Mouse (Mus musculus): Measurements from ENCODE around the gene Ttc7b. TPM values are rescaled to one million over a fixed set of nuclear protein-coding genes. Genes with fewer than 3 reads are reported as not detected.

Gene Ttc7b
- polyA plus RNA-seq, 1 experiment from 2014 or later = 7.0 TPM

GRCm38 (mm10) chr12:100341614-100342013 lies 179.0 kb downstream of the Ttc7b start:
- H3K36me3 ChIP-seq (ENCODE audit: control insufficient read depth, insufficient read depth, low read length) = no peaks in the 10 kb centered on the region
- H3K9me3 ChIP-seq (ENCODE audit: control insufficient read depth, low read length) = no peaks in the 10 kb centered on the region
- no peaks in the 10 kb centered on the region for H3K4me1 ChIP-seq (ENCODE audit: control insufficient read depth, insufficient read depth, low read length)
- WGBS = 90% methylated on average over 7 of the region's 7 CpGs
- DNase-seq (ENCODE audit: low spot score) = no peak
- no peak for ATAC-seq (ENCODE audit: insufficient number of reproducible peaks, low FRiP score, low TSS enrichment, low read depth)
- no peak overlapping the region for H3K27ac ChIP-seq (replicated peaks; ENCODE audit: low read depth, low read length)
- no peak overlapping the region for H3K4me2 ChIP-seq (ENCODE audit: low read depth, severe bottlenecking)
- no peak overlapping the region for H3K4me3 ChIP-seq (ENCODE audit: low read depth, low read length)
- no peaks in the 10 kb centered on the region for H3K27me3 ChIP-seq (ENCODE audit: control insufficient read depth, insufficient read depth, low read length)
- H3K9ac ChIP-seq (ENCODE audit: low read length) = no peak overlapping the region

GRCm38 (mm10) chr12:100340901-100341460 lies 179.6 kb downstream of the Ttc7b start:
- Histone ChIP-seq H3K9ac (ENCODE audit: low read length) (no peak overlapping the region), H3K4me2 (ENCODE audit: low read depth, severe bottlenecking) (no peak overlapping the region), H3K9me3 (ENCODE audit: control insufficient read depth, low read length) (no peaks in the 10 kb centered on the region), H3K27ac (replicated peaks; ENCODE audit: low read depth, low read length) (no peak overlapping the region), H3K27me3 (ENCODE audit: control insufficient read depth, insufficient read depth, low read length) (no peaks in the 10 kb centered on the region), H3K36me3 (ENCODE audit: control insufficient read depth, insufficient read depth, low read length) (no peaks in the 10 kb centered on the region), H3K4me3 (ENCODE audit: low read depth, low read length) (no peak overlapping the region), H3K4me1 (ENCODE audit: control insufficient read depth, insufficient read depth, low read length) (no peaks in the 10 kb centered on the region)
- 93% methylated on average over 7 of the region's 7 CpGs for WGBS
- DNase-seq (ENCODE audit: low spot score) (no peak), ATAC-seq (ENCODE audit: insufficient number of reproducible peaks, low FRiP score, low TSS enrichment, low read depth) (no peak)

- DNase-seq (ENCODE audit: low spot score) = no peak
Observed at GRCm38 (mm10) chr12:100338055-100338454, 182.6 kb downstream of the Ttc7b start.

GRCm38 (mm10) chr12:100337351-100338018 lies 183.1 kb downstream of the Ttc7b start:
- no peak overlapping the region for H3K9ac ChIP-seq (ENCODE audit: low read length)
- no peaks in the 10 kb centered on the region for H3K36me3 ChIP-seq (ENCODE audit: control insufficient read depth, insufficient read depth, low read length)
- DNase-seq (ENCODE audit: low spot score) (no peak), ATAC-seq (ENCODE audit: insufficient number of reproducible peaks, low FRiP score, low TSS enrichment, low read depth) (no peak)
- no peaks in the 10 kb centered on the region for H3K27me3 ChIP-seq (ENCODE audit: control insufficient read depth, insufficient read depth, low read length)
- WGBS = 74% methylated on average over 5 of the region's 5 CpGs
- H3K27ac ChIP-seq (replicated peaks; ENCODE audit: low read depth, low read length) = no peak overlapping the region
- H3K4me1 ChIP-seq (ENCODE audit: control insufficient read depth, insufficient read depth, low read length) = no peaks in the 10 kb centered on the region
- H3K9me3 ChIP-seq (ENCODE audit: control insufficient read depth, low read length) = no peaks in the 10 kb centered on the region
- no peak overlapping the region for H3K4me3 ChIP-seq (ENCODE audit: low read depth, low read length)
- no peak overlapping the region for H3K4me2 ChIP-seq (ENCODE audit: low read depth, severe bottlenecking)

More at GRCm38 (mm10) chr12:100338055-100338454, 182.6 kb downstream of the Ttc7b start:
- H3K36me3 ChIP-seq (ENCODE audit: control insufficient read depth, insufficient read depth, low read length) = no peaks in the 10 kb centered on the region
- H3K4me3 ChIP-seq (ENCODE audit: low read depth, low read length) = no peak overlapping the region
- no peak overlapping the region for H3K9ac ChIP-seq (ENCODE audit: low read length)
- no peaks in the 10 kb centered on the region for H3K27me3 ChIP-seq (ENCODE audit: control insufficient read depth, insufficient read depth, low read length)
- H3K4me2 ChIP-seq (ENCODE audit: low read depth, severe bottlenecking) = no peak overlapping the region
- H3K9me3 ChIP-seq (ENCODE audit: control insufficient read depth, low read length) = no peaks in the 10 kb centered on the region
- no peaks in the 10 kb centered on the region for H3K4me1 ChIP-seq (ENCODE audit: control insufficient read depth, insufficient read depth, low read length)
- no peak for ATAC-seq (ENCODE audit: insufficient number of reproducible peaks, low FRiP score, low TSS enrichment, low read depth)
- H3K27ac ChIP-seq (replicated peaks; ENCODE audit: low read depth, low read length) = no peak overlapping the region
- WGBS = 73% methylated on average over 3 of the region's 3 CpGs

GRCm38 (mm10) chr12:100336241-100336640 lies 184.4 kb downstream of the Ttc7b start:
- ATAC-seq (ENCODE audit: insufficient number of reproducible peaks, low FRiP score, low TSS enrichment, low read depth) = no peak
- DNase-seq (ENCODE audit: low spot score) = no peak
- no peak overlapping the region for H3K4me3 ChIP-seq (ENCODE audit: low read depth, low read length)
- no peak overlapping the region for H3K27ac ChIP-seq (replicated peaks; ENCODE audit: low read depth, low read length)
- no peaks in the 10 kb centered on the region for H3K4me1 ChIP-seq (ENCODE audit: control insufficient read depth, insufficient read depth, low read length)
- H3K9me3 ChIP-seq (ENCODE audit: control insufficient read depth, low read length) = no peaks in the 10 kb centered on the region
- 79% methylated on average over 5 of the region's 5 CpGs for WGBS
- no peak overlapping the region for H3K4me2 ChIP-seq (ENCODE audit: low read depth, severe bottlenecking)
- no peak overlapping the region for H3K9ac ChIP-seq (ENCODE audit: low read length)
- H3K27me3 ChIP-seq (ENCODE audit: control insufficient read depth, insufficient read depth, low read length) = no peaks in the 10 kb centered on the region
- no peaks in the 10 kb centered on the region for H3K36me3 ChIP-seq (ENCODE audit: control insufficient read depth, insufficient read depth, low read length)

GRCm38 (mm10) chr12:100331806-100332205 lies 188.8 kb downstream of the Ttc7b start:
- Histone ChIP-seq H3K4me1 (ENCODE audit: control insufficient read depth, insufficient read depth, low read length) (no peaks in the 10 kb centered on the region), H3K27me3 (ENCODE audit: control insufficient read depth, insufficient read depth, low read length) (no peaks in the 10 kb centered on the region), H3K4me3 (ENCODE audit: low read depth, low read length) (no peak overlapping the region), H3K4me2 (ENCODE audit: low read depth, severe bottlenecking) (no peak overlapping the region), H3K9ac (ENCODE audit: low read length) (no peak overlapping the region), H3K27ac (replicated peaks; ENCODE audit: low read depth, low read length) (no peak overlapping the region), H3K9me3 (ENCODE audit: control insufficient read depth, low read length) (no peaks in the 10 kb centered on the region), H3K36me3 (ENCODE audit: control insufficient read depth, insufficient read depth, low read length) (0 out of 2 replicates have a peak, but pooled peaks cover 2% of the 10 kb centered on the region)
- ATAC-seq (ENCODE audit: insufficient number of reproducible peaks, low FRiP score, low TSS enrichment, low read depth) (no peak), DNase-seq (ENCODE audit: low spot score) (no peak)
- WGBS = 90% methylated on average over 6 of the region's 6 CpGs

GRCm38 (mm10) chr12:100330234-100330633 lies 190.4 kb downstream of the Ttc7b start:
- H3K4me3 ChIP-seq (ENCODE audit: low read depth, low read length) = no peak overlapping the region
- no peaks in the 10 kb centered on the region for H3K4me1 ChIP-seq (ENCODE audit: control insufficient read depth, insufficient read depth, low read length)
- H3K9me3 ChIP-seq (ENCODE audit: control insufficient read depth, low read length) = no peaks in the 10 kb centered on the region
- no peaks in the 10 kb centered on the region for H3K27me3 ChIP-seq (ENCODE audit: control insufficient read depth, insufficient read depth, low read length)
- no peak overlapping the region for H3K9ac ChIP-seq (ENCODE audit: low read length)
- H3K27ac ChIP-seq (replicated peaks; ENCODE audit: low read depth, low read length) = no peak overlapping the region
- H3K36me3 ChIP-seq (ENCODE audit: control insufficient read depth, insufficient read depth, low read length) = 0 out of 2 replicates have a peak, but pooled peaks cover 2% of the 10 kb centered on the region
- WGBS = 92% methylated on average over 8 of the region's 8 CpGs
- DNase-seq (ENCODE audit: low spot score) (no peak), ATAC-seq (ENCODE audit: insufficient number of reproducible peaks, low FRiP score, low TSS enrichment, low read depth) (no peak)
- no peak overlapping the region for H3K4me2 ChIP-seq (ENCODE audit: low read depth, severe bottlenecking)

- 0 out of 2 replicates have a peak, but pooled peaks cover 2% of the 10 kb centered on the region for H3K36me3 ChIP-seq (ENCODE audit: control insufficient read depth, insufficient read depth, low read length)
Observed at GRCm38 (mm10) chr12:100328998-100329397, 191.6 kb downstream of the Ttc7b start.

More at GRCm38 (mm10) chr12:100328998-100329397, 191.6 kb downstream of the Ttc7b start:
- Histone ChIP-seq H3K27me3 (ENCODE audit: control insufficient read depth, insufficient read depth, low read length) (no peaks in the 10 kb centered on the region), H3K4me3 (ENCODE audit: low read depth, low read length) (no peak overlapping the region), H3K4me1 (ENCODE audit: control insufficient read depth, insufficient read depth, low read length) (no peaks in the 10 kb centered on the region), H3K9ac (ENCODE audit: low read length) (no peak overlapping the region), H3K9me3 (ENCODE audit: control insufficient read depth, low read length) (no peaks in the 10 kb centered on the region), H3K4me2 (ENCODE audit: low read depth, severe bottlenecking) (no peak overlapping the region), H3K27ac (replicated peaks; ENCODE audit: low read depth, low read length) (no peak overlapping the region)
- 92% methylated on average over 4 of the region's 4 CpGs for WGBS
- ATAC-seq (ENCODE audit: insufficient number of reproducible peaks, low FRiP score, low TSS enrichment, low read depth) (no peak), DNase-seq (ENCODE audit: low spot score) (no peak)
